Mouse (Mus musculus): Measurements from ENCODE around the gene Fzr1.

GRCm38 (mm10) chr10:81366477-81367206 lies 11.7 kb downstream of the Fzr1 start:
- no peak for TF ChIP-seq CTCF (conservative IDR thresholded peaks at IDR 0.05; ENCODE audit: low read length)
- TF ChIP-seq POU5F1 (IDR thresholded peaks at IDR 0.05; ENCODE audit: borderline replicate concordance, low read length), result no peak
